In the genomic region with DNA sequence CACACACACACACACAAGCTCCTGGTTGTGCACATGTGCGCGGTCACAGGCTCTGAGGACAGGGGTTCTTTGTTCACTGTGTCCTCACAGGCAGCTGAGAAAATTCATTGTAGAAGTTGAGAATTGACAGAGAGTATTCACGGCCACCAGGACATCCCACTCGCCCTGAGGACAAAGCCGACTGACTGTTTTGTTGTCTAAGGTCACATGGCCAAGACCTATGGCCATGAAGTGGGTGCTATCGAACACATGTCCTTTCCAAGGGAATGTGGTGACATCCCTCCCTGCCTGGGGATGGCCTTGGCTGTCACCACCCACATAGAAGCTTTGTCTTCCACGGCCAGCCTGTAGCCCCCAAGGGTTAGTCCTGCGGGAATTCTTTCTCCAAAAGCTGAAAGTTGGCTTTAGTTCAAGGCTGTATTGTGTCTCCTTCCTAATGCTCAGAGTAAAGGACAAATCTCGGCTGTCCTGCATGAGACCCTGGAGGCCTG, we compare ENCODE assay signal across 13 mouse cellular contexts. TPM values are rescaled to one million over a fixed set of nuclear protein-coding genes. Genes with fewer than 3 reads are reported as not detected.
DNase-seq lines count a peak whose midpoint lies in the region; ATAC-seq and TF ChIP-seq lines count a peak whose summit lies in the region.
"Had no signal": no experiment of that assay in that cellular context is flagged by ENCODE, and none has a peak within 500 bp of the region (broad histone marks: within the 10 kb centered on the region; RNA-seq: fewer than 3 reads in every experiment).

No protein-coding gene starts in this region.

- no peak for TF ChIP-seq POLR2A in testis, adult 2 months (IDR thresholded peaks at IDR 0.05; ENCODE audit: control insufficient read depth, low read depth, low read length)

- no peak for DNase-seq in forebrain, postnatal 0 days
- DNase-seq in ovary, adult 18-20 months (ENCODE audit: low spot score), result peak; percentile 73
- no peak for DNase-seq in ovary, postnatal 10 days (ENCODE audit: low spot score)
- no peak for DNase-seq in hindbrain, embryonic 14.5 days (ENCODE audit: low spot score)
- DNase-seq in right cerebral cortex, postnatal 36 days (ENCODE audit: low spot score in 2 of 2), result no peak
- DNase-seq in kidney, adult 11 months, result no peak
- DNase-seq: cerebellum, adult 11-12 months; kidney, postnatal 25 days had no signal

- no peak for TF ChIP-seq CTCF in forebrain, postnatal 0 days (IDR thresholded peaks at IDR 0.05; ENCODE audit: low read depth)
- TF ChIP-seq CTCF in testis, adult 2 months (IDR thresholded peaks at IDR 0.05; ENCODE audit: control insufficient read depth, insufficient read depth, insufficient replicate concordance, low read depth, low read length), result no peak

- H3K4me2 ChIP-seq in forebrain, postnatal 0 days (ENCODE audit: low read depth), result no peak overlapping the region
- H3K4me2 ChIP-seq in forebrain, embryonic 16.5 days (ENCODE audit: low read length), result no peak overlapping the region
- H3K4me2 ChIP-seq in hindbrain, embryonic 14.5 days (replicated peaks), result no peak overlapping the region
- H3K4me2 ChIP-seq: liver, embryonic 12.5 days had no signal

- 45% methylated on average over 9 of the region's 9 CpGs for WGBS in forebrain, postnatal 0 days
- WGBS in forebrain, embryonic 16.5 days, result 40% methylated on average over 9 of the region's 9 CpGs
- WGBS in hindbrain, embryonic 14.5 days, result 29% methylated on average over 9 of the region's 9 CpGs

- no peaks in the 10 kb centered on the region for H3K27me3 ChIP-seq in forebrain, postnatal 0 days (ENCODE audit: insufficient read depth, low read length)
- no peaks in the 10 kb centered on the region for H3K27me3 ChIP-seq in forebrain, embryonic 16.5 days (replicated peaks; ENCODE audit: control insufficient read depth, insufficient read depth, low read length)
- H3K27me3 ChIP-seq in hindbrain, embryonic 14.5 days (ENCODE audit: control insufficient read depth, insufficient read depth, low read length), result no peaks in the 10 kb centered on the region
- H3K27me3 ChIP-seq in testis, adult 2 months (ENCODE audit: control insufficient read depth, insufficient read depth, low read length), result no peaks in the 10 kb centered on the region
- H3K27me3 ChIP-seq: liver, embryonic 12.5 days had no signal

- peaks cover 12% of the 10 kb centered on the region; the same call in 1 of the 2 replicates for H3K36me3 ChIP-seq in forebrain, postnatal 0 days (ENCODE audit: insufficient read depth)
- H3K36me3 ChIP-seq in forebrain, embryonic 16.5 days (ENCODE audit: control insufficient read depth, insufficient read depth), result no peaks in the 10 kb centered on the region
- no peaks in the 10 kb centered on the region for H3K36me3 ChIP-seq in hindbrain, embryonic 14.5 days (replicated peaks; ENCODE audit: control insufficient read depth, insufficient read depth)
- H3K36me3 ChIP-seq in testis, adult 2 months (ENCODE audit: control insufficient read depth, insufficient read depth, low read length), result no peaks in the 10 kb centered on the region
- H3K36me3 ChIP-seq: liver, embryonic 12.5 days had no signal

- no peak overlapping the region for H3K4me3 ChIP-seq in forebrain, postnatal 0 days (ENCODE audit: low read depth, low read length)
- no peak overlapping the region for H3K4me3 ChIP-seq in forebrain, embryonic 16.5 days (replicated peaks; ENCODE audit: low read length)
- H3K4me3 ChIP-seq in hindbrain, embryonic 14.5 days (replicated peaks; ENCODE audit: low read length), result no peak overlapping the region
- H3K4me3 ChIP-seq in testis, adult 2 months (ENCODE audit: control insufficient read depth, low read depth, low read length), result no peak overlapping the region
- H3K4me3 ChIP-seq: liver, embryonic 12.5 days had no signal

- ATAC-seq in forebrain, postnatal 0 days, result 0 out of 2 replicates have a peak, but pooled peaks have one; percentile 6
- no peak for ATAC-seq in forebrain, embryonic 16.5 days
- 0 out of 2 replicates have a peak, but pooled peaks have one; percentile 38 for ATAC-seq in hindbrain, embryonic 14.5 days (ENCODE audit: low FRiP score)
- ATAC-seq: CD4-positive, CD25-positive, alpha-beta regulatory T cell, adult 4 months; liver, embryonic 12.5 days had no signal

- H3K9me3 ChIP-seq in forebrain, postnatal 0 days (ENCODE audit: low read length), result no peaks in the 10 kb centered on the region
- H3K9me3 ChIP-seq in forebrain, embryonic 16.5 days (ENCODE audit: control insufficient read depth, low read length), result no peaks in the 10 kb centered on the region
- H3K9me3 ChIP-seq in hindbrain, embryonic 14.5 days (ENCODE audit: control insufficient read depth, low read length), result no peaks in the 10 kb centered on the region
- H3K9me3 ChIP-seq: liver, embryonic 12.5 days had no signal

- no peaks in the 10 kb centered on the region for H3K4me1 ChIP-seq in forebrain, postnatal 0 days (ENCODE audit: insufficient read depth)
- H3K4me1 ChIP-seq in forebrain, embryonic 16.5 days (replicated peaks; ENCODE audit: control insufficient read depth, insufficient read depth, low read length), result peaks cover 8% of the 10 kb centered on the region
- peaks cover 4% of the 10 kb centered on the region; the same call in 1 of the 2 replicates for H3K4me1 ChIP-seq in hindbrain, embryonic 14.5 days (replicated peaks; ENCODE audit: control insufficient read depth, insufficient read depth, low read length)
- H3K4me1 ChIP-seq in testis, adult 2 months (ENCODE audit: control insufficient read depth, insufficient read depth, low read length), result no peaks in the 10 kb centered on the region; the same call in 1 of the 2 replicates
- H3K4me1 ChIP-seq: liver, embryonic 12.5 days had no signal

- no peak overlapping the region for H3K9ac ChIP-seq in forebrain, postnatal 0 days
- H3K9ac ChIP-seq in forebrain, embryonic 16.5 days (replicated peaks; ENCODE audit: low read depth, low read length), result no peak overlapping the region
- H3K9ac ChIP-seq in hindbrain, embryonic 14.5 days, result no peak overlapping the region
- H3K9ac ChIP-seq: liver, embryonic 12.5 days had no signal

- no peak overlapping the region for H3K27ac ChIP-seq in forebrain, postnatal 0 days (ENCODE audit: low read depth, low read length)
- no peak overlapping the region for H3K27ac ChIP-seq in forebrain, embryonic 16.5 days (ENCODE audit: low read length)
- no peak overlapping the region for H3K27ac ChIP-seq in hindbrain, embryonic 14.5 days
- peak overlapping the region; percentile 60 for H3K27ac ChIP-seq in testis, adult 2 months (ENCODE audit: control insufficient read depth, insufficient read depth, low read depth, low read length)
- H3K27ac ChIP-seq: liver, embryonic 12.5 days; stomach, postnatal 0 days had no signal

RNA-seq across cellular contexts. Expression of gene Fam83d, which starts 26.8 kb away (rescaled TPM):
- total RNA-seq in forebrain, postnatal 0 days (2014; rRNA removed), result 5.8 and 6.3 TPM in 2 replicates
- 5.4 and 5.7 TPM in 2 replicates for polyA plus RNA-seq in forebrain, postnatal 0 days (2015; fragmentation: Nextera tagmentation; extraction: Ambion mirVana)
- polyA plus RNA-seq in forebrain, embryonic 16.5 days (2015; fragmentation: Nextera tagmentation; extraction: Ambion mirVana), result 18.5 and 20.6 TPM in 2 replicates
- polyA plus RNA-seq in hindbrain, embryonic 14.5 days (2014; fragmentation: Nextera tagmentation; extraction: Ambion mirVana), result 7.5 and 7.6 TPM in 2 replicates
- polyA plus RNA-seq in testis, adult 2 months (2012; rRNA removed), result 7.8 and 8.8 TPM in 2 replicates

RNA-seq across cellular contexts. Expression of gene Dhx35, which starts 53.6 kb away (rescaled TPM):
- total RNA-seq in forebrain, postnatal 0 days (2014; rRNA removed), result 26.2 and 29.2 TPM in 2 replicates
- polyA plus RNA-seq in forebrain, postnatal 0 days (2015; fragmentation: Nextera tagmentation; extraction: Ambion mirVana), result 9.9 and 11.8 TPM in 2 replicates
- polyA plus RNA-seq in forebrain, embryonic 16.5 days (2015; fragmentation: Nextera tagmentation; extraction: Ambion mirVana), result 16.5 and 17.7 TPM in 2 replicates
- polyA plus RNA-seq in hindbrain, embryonic 14.5 days (2014; fragmentation: Nextera tagmentation; extraction: Ambion mirVana), result 13.2 and 13.5 TPM in 2 replicates
- polyA plus RNA-seq in testis, adult 2 months (2012; rRNA removed), result 18.1 and 18.9 TPM in 2 replicates
